Mouse (Mus musculus): ENCODE results near the gene Ciita.

DNA sequence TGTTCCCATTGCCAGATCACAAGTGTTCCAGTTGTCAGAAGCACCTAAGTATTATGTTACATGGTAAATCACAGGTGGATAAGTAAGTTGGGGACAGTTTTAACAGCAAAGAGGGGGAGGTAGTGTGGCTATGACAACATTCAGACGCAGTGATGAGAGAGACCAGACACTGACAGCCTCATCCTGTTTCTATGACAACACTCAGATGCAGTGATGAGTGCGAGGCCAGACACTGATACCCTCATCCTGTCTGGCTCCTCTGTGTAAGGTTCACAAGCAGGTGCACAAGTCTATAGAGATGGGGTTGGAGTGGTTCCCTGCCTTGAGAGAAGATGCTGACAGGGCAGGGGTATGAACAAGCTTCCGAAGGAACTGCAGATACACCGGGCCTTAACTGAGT lies 87.3 kb downstream of the Ciita start:
- TF ChIP-seq CTCF (IDR thresholded peaks at IDR 0.05; ENCODE audit: extremely low read depth, insufficient read depth, insufficient read length, insufficient replicate concordance) (no peak), POLR2A (IDR thresholded peaks at IDR 0.05; ENCODE audit: low read depth, low read length) (no peak)
